Mouse (Mus musculus): ENCODE data around the gene Slco4c1. TPM values are rescaled to one million over a fixed set of nuclear protein-coding genes. Genes with fewer than 3 reads are reported as not detected.

Gene Slco4c1
- polyA plus RNA-seq, 1 experiment from 2014 or later, result 1.5 TPM

DNA sequence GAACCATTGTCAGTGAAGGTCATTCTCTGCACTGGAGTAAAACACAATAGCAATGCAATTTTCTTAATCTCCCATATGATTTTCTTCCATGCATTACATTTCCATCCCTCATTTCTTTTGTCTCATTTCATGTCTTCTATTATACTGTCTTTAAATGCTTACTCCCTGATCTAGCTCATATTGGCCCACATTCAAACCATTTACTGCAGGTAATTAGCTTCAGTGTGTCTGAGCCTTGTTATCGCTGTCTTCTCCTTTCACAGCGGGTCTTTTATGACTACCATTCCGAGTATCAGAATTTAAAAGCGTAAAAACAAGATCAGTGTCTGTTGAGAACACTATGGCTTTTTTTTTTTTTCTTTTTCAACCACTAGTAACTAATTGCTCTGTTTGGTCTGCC, 77.3 kb downstream of the Slco4c1 start:
- Histone ChIP-seq H3K27ac (ENCODE audit: low read length) (no peak overlapping the region), H3K4me2 (ENCODE audit: low read depth, low read length) (no peak overlapping the region), H3K9ac (ENCODE audit: low read depth, low read length) (no peak overlapping the region), H3K4me3 (ENCODE audit: low read depth, low read length) (no peak overlapping the region), H3K9me3 (replicated peaks; ENCODE audit: control insufficient read depth, low read length) (no peaks in the 10 kb centered on the region), H3K36me3 (ENCODE audit: control insufficient read depth, insufficient read depth) (no peaks in the 10 kb centered on the region), H3K4me1 (ENCODE audit: control insufficient read depth, low read depth, low read length) (no peaks in the 10 kb centered on the region), H3K27me3 (ENCODE audit: control insufficient read depth, insufficient read depth, low read depth, low read length) (no peaks in the 10 kb centered on the region)
- ATAC-seq (ENCODE audit: low read depth), result no peak
- WGBS (ENCODE audit: insufficient replicate concordance), result 74% methylated on average over 4 of the region's 4 CpGs

GRCm38 (mm10) chr1:96794290-96794689, 77.7 kb downstream of the Slco4c1 start:
- no peak overlapping the region for H3K4me3 ChIP-seq (ENCODE audit: low read depth, low read length)
- no peaks in the 10 kb centered on the region for H3K27me3 ChIP-seq (ENCODE audit: control insufficient read depth, insufficient read depth, low read depth, low read length)
- H3K9me3 ChIP-seq (replicated peaks; ENCODE audit: control insufficient read depth, low read length), result no peaks in the 10 kb centered on the region
- WGBS (ENCODE audit: insufficient replicate concordance), result 61% methylated on average over 5 of the region's 5 CpGs
- no peak overlapping the region for H3K4me2 ChIP-seq (ENCODE audit: low read depth, low read length)
- no peak overlapping the region for H3K27ac ChIP-seq (ENCODE audit: low read length)
- no peak for ATAC-seq (ENCODE audit: low read depth)
- no peak overlapping the region for H3K9ac ChIP-seq (ENCODE audit: low read depth, low read length)
- no peaks in the 10 kb centered on the region for H3K4me1 ChIP-seq (ENCODE audit: control insufficient read depth, low read depth, low read length)
- H3K36me3 ChIP-seq (ENCODE audit: control insufficient read depth, insufficient read depth), result no peaks in the 10 kb centered on the region

DNA sequence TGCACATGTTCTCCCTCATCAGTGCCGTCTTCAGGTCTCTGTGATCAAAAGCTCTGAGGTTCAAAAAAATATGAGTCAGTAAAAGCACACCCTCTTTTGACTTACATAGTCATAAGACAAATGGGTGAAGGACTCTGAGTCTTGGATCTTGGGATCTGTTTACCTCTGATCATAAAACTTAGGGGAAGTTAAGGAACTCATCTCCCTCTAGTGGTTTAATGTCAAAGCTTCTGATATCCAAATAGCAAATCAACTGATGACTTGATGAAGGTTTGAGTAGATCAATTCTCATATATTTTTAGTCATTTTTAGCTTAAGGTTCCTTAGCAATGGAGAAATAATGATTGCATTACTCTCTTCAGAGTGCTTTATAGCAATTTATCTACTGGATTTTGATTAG, 82.7 kb downstream of the Slco4c1 start:
- Histone ChIP-seq H3K4me3 (ENCODE audit: low read depth, low read length) (no peak overlapping the region), H3K4me1 (ENCODE audit: control insufficient read depth, low read depth, low read length) (no peaks in the 10 kb centered on the region), H3K9me3 (replicated peaks; ENCODE audit: control insufficient read depth, low read length) (no peaks in the 10 kb centered on the region), H3K4me2 (ENCODE audit: low read depth, low read length) (no peak overlapping the region), H3K27me3 (ENCODE audit: control insufficient read depth, insufficient read depth, low read depth, low read length) (no peaks in the 10 kb centered on the region), H3K9ac (ENCODE audit: low read depth, low read length) (no peak overlapping the region), H3K36me3 (ENCODE audit: control insufficient read depth, insufficient read depth) (no peaks in the 10 kb centered on the region), H3K27ac (ENCODE audit: low read length) (no peak overlapping the region)
- WGBS (ENCODE audit: insufficient replicate concordance), result 73% methylated on average over 1 of the region's 1 CpGs
- ATAC-seq (ENCODE audit: low read depth), result no peak

- no peak overlapping the region for H3K9ac ChIP-seq (ENCODE audit: low read depth, low read length)
- H3K4me2 ChIP-seq (ENCODE audit: low read depth, low read length), result no peak overlapping the region
- no peak for ATAC-seq (ENCODE audit: low read depth)
- H3K27ac ChIP-seq (ENCODE audit: low read length), result no peak overlapping the region
- no peaks in the 10 kb centered on the region for H3K36me3 ChIP-seq (ENCODE audit: control insufficient read depth, insufficient read depth)
- H3K9me3 ChIP-seq (replicated peaks; ENCODE audit: control insufficient read depth, low read length), result no peaks in the 10 kb centered on the region
- 74% methylated on average over 4 of the region's 4 CpGs for WGBS (ENCODE audit: insufficient replicate concordance)
- H3K4me3 ChIP-seq (ENCODE audit: low read depth, low read length), result no peak overlapping the region
- no peaks in the 10 kb centered on the region for H3K4me1 ChIP-seq (ENCODE audit: control insufficient read depth, low read depth, low read length)
- H3K27me3 ChIP-seq (ENCODE audit: control insufficient read depth, insufficient read depth, low read depth, low read length), result no peaks in the 10 kb centered on the region
Observed at GRCm38 (mm10) chr1:96774174-96774573, 97.8 kb downstream of the Slco4c1 start.

GRCm38 (mm10) chr1:96773712-96774111, 98.3 kb downstream of the Slco4c1 start:
- H3K27ac ChIP-seq (ENCODE audit: low read length), result no peak overlapping the region

DNA sequence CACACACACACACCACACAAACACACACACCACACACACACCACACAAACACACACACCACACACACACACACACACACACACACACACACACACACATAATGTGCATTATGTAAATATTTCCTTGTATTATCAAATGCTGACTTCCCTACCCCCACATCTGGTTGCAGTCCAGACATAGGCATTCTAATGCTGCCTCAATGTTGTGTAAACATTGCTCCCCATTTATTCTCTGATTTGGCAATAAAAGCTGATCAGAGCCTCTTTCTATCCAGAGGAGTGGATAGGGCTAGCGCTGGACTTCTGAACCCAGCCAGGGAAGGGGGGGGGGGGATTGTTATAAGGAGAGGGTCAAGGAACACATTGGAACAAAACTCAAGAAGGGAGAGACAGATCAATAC, 101.7 kb downstream of the Slco4c1 start:
- WGBS (ENCODE audit: insufficient replicate concordance), result 68% methylated on average over 1 of the region's 1 CpGs
- no peaks in the 10 kb centered on the region for H3K27me3 ChIP-seq (ENCODE audit: control insufficient read depth, insufficient read depth, low read depth, low read length)
- no peak overlapping the region for H3K27ac ChIP-seq (ENCODE audit: low read length)
- H3K9ac ChIP-seq (ENCODE audit: low read depth, low read length), result no peak overlapping the region
- ATAC-seq (ENCODE audit: low read depth), result no peak
- no peaks in the 10 kb centered on the region for H3K4me1 ChIP-seq (ENCODE audit: control insufficient read depth, low read depth, low read length)
- no peak overlapping the region for H3K4me2 ChIP-seq (ENCODE audit: low read depth, low read length)
- no peak overlapping the region for H3K4me3 ChIP-seq (ENCODE audit: low read depth, low read length)
- H3K36me3 ChIP-seq (ENCODE audit: control insufficient read depth, insufficient read depth), result no peaks in the 10 kb centered on the region
- no peaks in the 10 kb centered on the region for H3K9me3 ChIP-seq (replicated peaks; ENCODE audit: control insufficient read depth, low read length)

More at GRCm38 (mm10) chr1:96773712-96774111, 98.3 kb downstream of the Slco4c1 start:
- Histone ChIP-seq H3K9me3 (replicated peaks; ENCODE audit: control insufficient read depth, low read length) (no peaks in the 10 kb centered on the region), H3K4me1 (ENCODE audit: control insufficient read depth, low read depth, low read length) (no peaks in the 10 kb centered on the region), H3K4me3 (ENCODE audit: low read depth, low read length) (no peak overlapping the region), H3K9ac (ENCODE audit: low read depth, low read length) (no peak overlapping the region), H3K36me3 (ENCODE audit: control insufficient read depth, insufficient read depth) (no peaks in the 10 kb centered on the region), H3K4me2 (ENCODE audit: low read depth, low read length) (no peak overlapping the region), H3K27me3 (ENCODE audit: control insufficient read depth, insufficient read depth, low read depth, low read length) (no peaks in the 10 kb centered on the region)
- ATAC-seq (ENCODE audit: low read depth), result no peak
- WGBS (ENCODE audit: insufficient replicate concordance), result 70% methylated on average over 5 of the region's 5 CpGs

DNA sequence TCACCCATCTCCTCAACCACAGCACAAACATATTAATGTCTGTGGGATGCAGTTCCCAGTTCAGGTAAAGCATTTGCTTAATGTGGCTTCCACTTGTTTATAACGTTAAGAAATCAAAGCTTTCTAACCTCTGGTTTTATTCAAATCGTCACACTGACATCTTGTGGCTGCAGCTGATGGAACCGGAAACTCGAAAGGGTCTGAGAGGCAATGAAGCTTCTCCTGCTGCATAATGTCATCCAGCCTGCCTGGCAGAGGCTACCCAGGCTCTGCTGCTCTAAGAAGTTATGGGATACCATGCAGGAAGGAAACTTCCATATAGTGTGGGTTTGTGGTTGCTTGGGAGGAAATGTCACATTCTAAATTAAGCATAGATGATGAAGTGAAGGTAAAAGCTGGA, 103.7 kb downstream of the Slco4c1 start:
- no peaks in the 10 kb centered on the region for H3K36me3 ChIP-seq (ENCODE audit: control insufficient read depth, insufficient read depth)
- H3K4me3 ChIP-seq (ENCODE audit: low read depth, low read length), result no peak overlapping the region
- 7% methylated on average over 4 of the region's 4 CpGs for WGBS (ENCODE audit: insufficient replicate concordance)
- no peaks in the 10 kb centered on the region for H3K9me3 ChIP-seq (replicated peaks; ENCODE audit: control insufficient read depth, low read length)
- no peak for ATAC-seq (ENCODE audit: low read depth)
- H3K9ac ChIP-seq (ENCODE audit: low read depth, low read length), result no peak overlapping the region
- no peaks in the 10 kb centered on the region for H3K4me1 ChIP-seq (ENCODE audit: control insufficient read depth, low read depth, low read length)
- H3K27me3 ChIP-seq (ENCODE audit: control insufficient read depth, insufficient read depth, low read depth, low read length), result no peaks in the 10 kb centered on the region
- H3K27ac ChIP-seq (ENCODE audit: low read length), result no peak overlapping the region
- no peak overlapping the region for H3K4me2 ChIP-seq (ENCODE audit: low read depth, low read length)

DNA sequence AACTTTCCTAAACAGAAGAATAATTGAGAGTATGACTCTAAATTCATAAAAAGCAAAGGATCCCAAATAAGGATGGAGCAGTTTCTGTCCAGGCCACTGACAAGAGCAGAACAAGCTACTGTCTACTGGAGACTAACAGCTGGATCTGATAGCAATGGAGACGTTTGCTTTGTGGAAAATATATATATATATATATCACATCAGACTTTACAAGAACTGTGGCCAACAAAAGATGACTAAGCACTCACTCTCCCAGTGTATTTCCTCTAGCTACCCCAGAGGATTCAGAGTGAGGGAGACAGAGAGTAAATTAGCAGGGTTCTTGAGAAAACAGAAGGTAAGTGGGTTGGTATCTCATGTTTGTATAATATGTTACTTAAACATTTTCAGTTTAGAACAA, 105.4 kb downstream of the Slco4c1 start:
- ATAC-seq (ENCODE audit: low read depth), result no peak
- Histone ChIP-seq H3K9ac (ENCODE audit: low read depth, low read length) (no peak overlapping the region), H3K36me3 (ENCODE audit: control insufficient read depth, insufficient read depth) (no peaks in the 10 kb centered on the region), H3K27me3 (ENCODE audit: control insufficient read depth, insufficient read depth, low read depth, low read length) (no peaks in the 10 kb centered on the region), H3K27ac (ENCODE audit: low read length) (no peak overlapping the region), H3K4me1 (ENCODE audit: control insufficient read depth, low read depth, low read length) (no peaks in the 10 kb centered on the region), H3K9me3 (replicated peaks; ENCODE audit: control insufficient read depth, low read length) (no peaks in the 10 kb centered on the region), H3K4me2 (ENCODE audit: low read depth, low read length) (no peak overlapping the region), H3K4me3 (ENCODE audit: low read depth, low read length) (no peak overlapping the region)
- WGBS (ENCODE audit: insufficient replicate concordance), result 0% methylated on average over 1 of the region's 1 CpGs

Data from liver, embryonic 16.5 days (tissue).